Comparison of ENCODE assay signal across 18 mouse cellular contexts in genomic region chr7:130307036-130307435, GRCm38 (mm10).
"Had no signal": no experiment of that assay in that cellular context is flagged by ENCODE, and none has a peak within 500 bp of the region (broad histone marks: within the 10 kb centered on the region; RNA-seq: fewer than 3 reads in every experiment).

No protein-coding gene starts in this region.

- H3K27ac ChIP-seq: left cerebral cortex, adult 2 months; liver, embryonic 13.5 days; stomach, embryonic 15.5 days had no signal

- H3K27me3 ChIP-seq: liver, embryonic 13.5 days; stomach, embryonic 15.5 days had no signal

- DNase-seq: kidney, adult 2 months; kidney, postnatal 10 days; kidney, postnatal 36 days; layer of hippocampus, postnatal 36 days; liver, embryonic 13.5 days; lung, adult 2 months; lung, postnatal 14 days; lung, postnatal 4 days; midbrain, embryonic 14.5 days; right cerebral cortex, adult 18-20 months; right cerebral cortex, postnatal 14 days; right cerebral cortex, postnatal 4 days; thymus, adult 2 months; thymus, postnatal 14 days; thymus, postnatal 4 days had no signal

- H3K9ac ChIP-seq: liver, embryonic 13.5 days; stomach, embryonic 15.5 days had no signal

- H3K4me1 ChIP-seq: liver, embryonic 13.5 days had no signal

- H3K4me2 ChIP-seq: liver, embryonic 13.5 days; midbrain, embryonic 11.5 days; stomach, embryonic 15.5 days had no signal

- H3K9me3 ChIP-seq: liver, embryonic 13.5 days; stomach, embryonic 15.5 days had no signal

- H3K36me3 ChIP-seq: liver, embryonic 13.5 days; stomach, embryonic 15.5 days had no signal

- H3K4me3 ChIP-seq: left cerebral cortex, adult 2 months; liver, embryonic 13.5 days; stomach, embryonic 15.5 days had no signal
